Mouse (Mus musculus) lung, postnatal 0 days (tissue): Measurements from ENCODE around the gene Gm4969.

ENCODE experiments used
- CTCF ChIP-seq: IDR thresholded peaks from 2 replicates; pipeline ENCODE4 v1.5.1; 2016; ENCODE audit warnings: antibody characterized with exemption, mild to moderate bottlenecking
- EP300 ChIP-seq: IDR thresholded peaks from 2 replicates; pipeline ENCODE4 v1.6.1; 2016; ENCODE audit warnings: antibody characterized with exemption, mild to moderate bottlenecking, control low read depth

DNA sequence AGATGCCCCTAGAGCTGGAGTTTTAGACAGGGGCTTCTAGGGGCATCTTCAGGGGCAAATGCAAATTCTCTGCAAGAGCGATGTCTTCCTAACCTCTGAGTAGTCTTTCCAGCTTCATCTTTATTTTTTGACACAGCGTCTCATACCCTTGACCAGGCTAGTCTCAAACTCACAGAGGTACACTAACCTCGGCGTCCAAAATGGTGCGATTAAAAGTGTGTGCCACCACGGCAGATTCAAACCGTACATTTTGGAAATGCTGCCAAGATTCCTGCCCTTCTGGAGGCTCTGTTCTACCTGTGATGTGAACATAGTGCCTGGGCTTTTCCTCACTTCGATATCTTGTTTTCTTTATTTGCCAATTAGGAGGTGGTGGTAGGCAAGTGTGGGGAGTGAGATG lies 915 bp upstream of the Gm4969 start:
- TF ChIP-seq EP300 (no peak), CTCF (no peak)
